Mouse (Mus musculus): Measurements from ENCODE around the gene Gramd1a.

Gramd1a gene

GRCm38 (mm10) chr7:31155296-31156033 lies at the start of gene Gramd1a:
TSS of gene Gramd1a (minus strand) at chr7:31155896.
- no peak for DNase-seq (ENCODE audit: low spot score)

DNA sequence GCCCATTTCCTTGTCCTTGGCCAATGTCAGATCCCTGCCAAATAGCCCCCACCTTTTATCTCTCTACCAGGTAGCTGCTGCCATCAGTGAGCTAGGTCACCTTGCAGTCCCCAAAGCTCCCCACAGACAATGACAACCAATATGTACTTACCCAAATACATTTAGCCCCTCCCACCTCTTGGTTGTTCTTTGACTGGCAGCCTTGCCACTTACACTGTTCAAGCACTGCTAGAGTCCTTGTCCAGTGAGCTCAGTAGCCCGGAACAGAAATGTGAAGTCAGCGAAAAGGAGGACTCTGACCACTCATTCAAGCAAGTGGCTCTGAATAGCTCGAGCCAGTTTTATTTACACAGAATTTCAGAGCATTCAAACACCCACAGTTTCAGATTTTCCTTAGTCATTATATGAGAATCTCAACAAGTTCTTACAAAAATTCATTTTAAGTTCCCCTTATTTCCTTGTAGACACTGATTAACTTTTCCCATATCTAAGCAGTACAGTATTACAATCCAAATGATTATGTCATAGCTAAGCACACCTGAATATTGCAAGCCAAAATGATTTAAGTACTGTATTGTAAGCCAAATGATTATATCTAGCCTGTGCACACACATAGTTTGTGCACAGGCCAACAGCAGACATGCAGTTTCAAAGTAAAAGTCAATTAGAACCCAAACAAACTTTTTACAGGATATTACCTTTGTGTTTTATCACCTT lies 40.1 kb upstream of the Gramd1a start:
- no peak for DNase-seq (ENCODE audit: low spot score)

DNA sequence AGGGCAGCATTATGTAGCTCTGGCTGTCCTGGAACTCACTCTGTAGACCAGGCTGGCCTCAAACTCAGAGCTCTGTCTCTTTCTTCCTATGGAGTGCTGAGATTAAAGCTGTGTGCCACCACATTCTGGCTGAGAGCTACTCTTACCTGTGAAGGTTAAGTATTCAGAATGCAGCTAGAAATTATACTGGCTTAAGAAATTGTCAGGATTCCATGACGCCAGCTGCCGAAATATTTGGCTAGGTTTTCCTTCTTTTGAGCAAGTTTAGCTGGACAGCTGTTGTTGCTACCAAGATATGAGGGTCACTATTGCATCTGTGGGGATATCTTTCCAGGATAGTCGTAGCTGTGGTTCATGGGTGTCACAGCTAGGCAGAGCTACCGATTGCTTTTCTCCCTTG lies 29.0 kb upstream of the Gramd1a start:
- DNase-seq (ENCODE audit: low spot score), result no peak

GRCm38 (mm10) chr7:31182863-31183262 lies 27.2 kb upstream of the Gramd1a start:
- no peak for DNase-seq (ENCODE audit: low spot score)

DNA sequence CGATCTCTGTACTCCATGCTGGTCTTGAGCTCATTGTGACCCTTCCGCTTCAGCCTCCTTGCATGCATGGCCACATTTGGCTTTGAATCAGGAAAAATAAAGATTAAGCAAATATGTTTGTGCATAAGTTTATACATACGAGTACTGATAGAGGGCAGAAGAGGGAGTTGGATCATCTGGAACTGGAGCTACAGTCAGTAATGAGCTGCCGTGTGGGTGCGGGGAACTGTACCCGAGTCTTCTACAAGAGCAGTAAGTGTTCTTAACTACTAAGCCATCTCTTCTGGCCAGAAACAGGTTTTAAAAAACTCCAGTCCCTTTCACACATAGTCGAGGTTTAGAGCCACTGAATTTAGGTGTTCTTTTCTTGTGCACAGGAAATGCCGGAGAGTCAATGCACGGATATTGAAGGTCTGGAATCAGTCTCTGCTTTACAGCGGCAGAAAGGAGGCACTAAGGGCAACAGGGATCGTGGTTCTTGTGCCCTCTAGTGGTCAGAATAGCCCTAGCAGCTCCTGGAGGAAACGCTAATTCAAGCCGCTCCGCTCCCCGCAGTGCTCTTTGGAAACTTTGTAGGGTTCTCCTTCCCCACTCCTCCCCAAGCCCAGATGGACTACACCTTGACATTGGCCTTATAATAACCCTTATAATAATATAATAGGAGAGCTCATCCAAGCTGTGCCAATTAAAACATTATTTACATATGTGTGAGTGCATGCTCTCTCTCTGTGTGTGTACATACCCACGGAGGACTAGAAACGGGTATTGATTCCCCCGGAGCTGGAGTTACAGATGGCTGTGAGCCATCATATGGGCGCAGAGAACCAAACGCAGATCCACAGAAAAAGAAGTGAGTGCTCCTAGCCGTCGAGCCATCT lies 21.4 kb upstream of the Gramd1a start:
- peak; percentile 78 for DNase-seq (ENCODE audit: low spot score)

DNA sequence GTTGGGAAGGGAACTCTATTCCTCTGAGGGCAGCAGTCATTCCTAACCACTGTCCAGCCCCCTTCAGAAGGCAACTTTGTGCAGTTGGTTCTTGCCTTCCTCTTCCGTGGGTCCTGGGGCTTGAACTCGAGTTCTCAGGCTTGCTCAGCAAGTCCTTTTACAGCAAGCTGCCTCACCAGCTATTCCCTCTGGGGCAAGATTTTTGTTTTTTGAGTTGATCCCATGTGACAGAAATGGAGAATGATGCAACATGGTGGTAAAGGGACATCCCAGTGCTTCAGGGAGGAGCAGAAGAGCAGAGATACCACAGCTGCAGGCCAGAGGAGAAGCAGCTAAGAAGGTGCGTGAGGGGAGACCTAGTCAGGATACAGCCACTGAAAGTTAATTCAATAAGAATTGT lies 19.4 kb upstream of the Gramd1a start:
- no peak for DNase-seq (ENCODE audit: low spot score)

DNA sequence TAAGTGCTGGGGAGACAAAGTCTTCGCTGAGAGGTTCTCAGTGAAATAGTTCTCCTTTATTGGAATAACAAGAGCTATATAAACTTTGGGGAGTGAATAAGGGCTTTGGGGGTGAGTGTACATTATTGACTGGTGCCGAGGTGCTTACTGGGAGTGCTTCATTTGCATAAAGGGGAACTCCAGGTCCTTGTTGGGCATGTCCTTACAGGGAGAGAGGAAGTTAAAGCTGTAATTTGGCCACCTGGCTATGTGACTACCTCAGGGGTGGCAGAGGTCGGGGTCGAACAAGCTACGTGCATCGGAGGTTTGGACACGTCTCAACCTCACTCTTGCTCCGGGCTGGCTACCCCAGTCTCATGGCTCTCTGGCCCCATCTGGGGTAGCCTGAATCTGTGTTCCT lies 18.8 kb upstream of the Gramd1a start:
- no peak for DNase-seq (ENCODE audit: low spot score)

DNA sequence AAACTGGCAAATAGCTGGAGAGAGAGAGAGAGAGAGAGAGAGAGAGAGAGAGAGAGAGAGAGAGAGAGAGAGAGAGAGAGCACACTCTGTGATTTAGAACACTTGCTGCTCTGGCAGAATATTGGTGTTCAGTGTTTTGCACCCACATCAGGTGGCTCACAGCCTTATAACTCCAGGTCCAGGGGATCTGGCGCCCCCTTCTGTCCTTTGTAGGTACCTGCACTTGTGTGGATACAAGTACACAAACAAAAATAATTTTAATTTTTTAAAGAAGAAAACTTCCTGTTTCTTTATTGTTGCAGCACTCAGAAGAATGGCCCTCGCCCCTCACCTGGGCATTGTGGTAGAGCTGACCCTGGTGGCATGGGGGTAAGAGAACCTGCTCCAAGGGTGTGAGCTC lies 16.5 kb upstream of the Gramd1a start:
- peak; percentile 83 for DNase-seq (ENCODE audit: low spot score)

GRCm38 (mm10) chr7:31170520-31170919 lies 14.8 kb upstream of the Gramd1a start:
- no peak for DNase-seq (ENCODE audit: low spot score)

DNA sequence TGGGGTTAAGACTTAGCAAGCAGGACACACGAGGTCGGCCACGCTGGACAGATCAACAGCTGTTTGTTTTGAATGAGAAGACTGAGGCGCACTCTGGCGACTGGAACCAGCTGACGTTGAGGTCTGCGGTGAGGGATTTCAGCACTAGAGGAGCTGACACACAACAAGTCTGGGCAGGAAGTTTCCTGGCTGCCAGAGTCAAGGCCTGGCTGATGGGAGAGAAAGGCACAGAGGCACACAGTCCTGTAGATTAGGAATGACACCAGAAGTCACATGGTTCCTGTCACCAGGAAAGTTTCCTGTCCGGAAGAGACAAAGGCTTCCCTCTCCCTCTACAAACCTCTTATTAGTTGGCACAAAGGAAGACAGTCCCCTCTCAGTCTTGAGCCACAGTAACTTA lies 12.7 kb upstream of the Gramd1a start:
- DNase-seq (ENCODE audit: low spot score), result peak; percentile 77

DNA sequence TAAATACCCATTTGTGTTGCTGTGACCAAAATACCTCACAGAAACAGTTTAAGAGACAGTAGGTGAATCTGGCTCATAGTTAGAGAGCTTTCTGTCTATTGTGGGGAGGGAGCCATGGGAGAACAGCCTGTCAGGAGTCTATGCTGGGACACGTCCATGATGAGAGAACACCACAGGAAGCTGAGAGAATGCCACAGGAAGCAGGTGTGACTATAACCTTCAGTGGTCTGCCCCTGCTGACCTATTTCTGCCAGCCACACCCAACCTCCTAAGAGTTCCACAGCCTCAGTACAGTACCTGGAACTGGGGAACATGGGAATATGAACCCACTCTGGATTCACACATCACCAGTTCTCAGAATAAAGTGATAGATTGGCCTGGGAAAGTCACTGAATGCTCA lies 9.1 kb upstream of the Gramd1a start:
- DNase-seq (ENCODE audit: low spot score), result no peak

- DNase-seq (ENCODE audit: low spot score), result no peak
Observed at GRCm38 (mm10) chr7:31163666-31164577, 8.2 kb upstream of the Gramd1a start.

GRCm38 (mm10) chr7:31162324-31162723 lies 6.6 kb upstream of the Gramd1a start:
- DNase-seq (ENCODE audit: low spot score), result no peak

- DNase-seq (ENCODE audit: low spot score), result no peak
Observed at GRCm38 (mm10) chr7:31161831-31162230, 6.1 kb upstream of the Gramd1a start.

- peak; percentile 76 for DNase-seq (ENCODE audit: low spot score)
Observed at GRCm38 (mm10) chr7:31161246-31161645, 5.5 kb upstream of the Gramd1a start.

- peak; percentile 71 for DNase-seq (ENCODE audit: low spot score)
Observed at GRCm38 (mm10) chr7:31160763-31161162, 5.1 kb upstream of the Gramd1a start.

DNA sequence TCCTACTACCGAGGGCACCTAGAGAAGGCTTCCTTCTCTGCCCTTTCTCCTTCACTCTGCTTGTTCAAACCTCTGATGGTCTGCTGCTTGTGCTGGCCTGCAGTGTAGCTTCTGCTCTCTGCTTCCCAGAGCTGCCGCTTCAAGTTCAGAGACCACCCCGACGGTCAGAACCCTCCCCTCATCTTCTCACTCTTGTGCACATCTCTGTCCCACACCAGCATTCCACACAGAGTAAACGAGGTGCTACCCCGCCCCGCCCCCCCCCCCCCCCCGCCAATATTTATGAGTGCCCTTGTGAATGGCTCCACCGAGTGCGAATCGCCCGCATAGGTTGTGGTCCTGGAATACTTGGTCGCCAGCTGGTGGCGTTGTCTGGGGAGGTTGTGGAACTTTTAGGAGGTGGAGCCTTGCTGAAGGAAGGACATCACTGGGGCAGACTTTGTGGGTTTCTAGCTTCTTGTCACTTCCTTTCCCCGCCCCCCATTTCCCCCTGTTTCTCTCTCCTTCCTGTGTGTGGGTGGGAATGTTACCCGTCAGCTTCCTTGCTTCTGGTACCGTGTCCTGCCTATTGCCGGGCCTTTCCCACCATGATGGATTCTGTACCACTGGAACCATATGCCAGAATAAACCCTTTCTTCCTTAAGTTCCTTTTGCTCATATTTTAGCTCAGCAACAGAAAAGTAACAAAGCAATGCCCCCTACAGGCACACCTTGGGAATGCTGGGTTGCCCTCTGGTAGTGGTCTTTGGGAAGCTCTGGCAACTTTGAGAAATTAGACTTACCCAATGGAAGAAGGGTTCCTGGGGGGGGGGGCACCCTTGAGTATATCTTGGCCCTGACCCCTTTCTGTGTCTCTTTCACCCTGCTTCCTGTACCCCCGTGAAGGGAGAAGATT lies 585 bp upstream of the Gramd1a start:
- peak; percentile 79 for DNase-seq (ENCODE audit: low spot score)

- peak; percentile 77 for DNase-seq (ENCODE audit: low spot score)
Observed at GRCm38 (mm10) chr7:31153536-31154320, 2.0 kb downstream of the Gramd1a start.
